Mouse (Mus musculus) heart, embryonic 14.5 days (tissue): ENCODE measurements around the gene Pbld2. TPM values are rescaled to one million over a fixed set of nuclear protein-coding genes. Genes with fewer than 3 reads are reported as not detected.
A peak's percentile ranks its signal among the peaks of the same experiment; 100 is the strongest.

Source experiments
- ATAC-seq: fragments of 200-750 bp; cut with Nextera tagmentation; 2 replicates; pipeline ENCODE4 v1.8.0; 2017; ENCODE audit warnings: low read depth, moderate TSS enrichment; ENCODE audit not compliant: insufficient number of reproducible peaks, insufficient read depth, low FRiP score
- H3K27ac ChIP-seq, 2 experiments: fragments of 200-500 bp in 1 of 2; fragments of 300-500 bp in 1 of 2; sonication (generic) in 1 of 2; replicated peaks in 1 of 2; 2 replicates each; pipeline ENCODE4 v1.5.1; 2012 to 2014; ENCODE audit warnings: low read depth in 2 of 2, low read length in 2 of 2, control low read depth in 1 of 2, mild to moderate bottlenecking in 1 of 2, mixed read lengths in 1 of 2; ENCODE audit not compliant: control insufficient read depth in 1 of 2, insufficient read depth in 1 of 2
- H3K27me3 ChIP-seq: fragments of 300-500 bp; sonication (generic); 2 replicates; pipeline ENCODE4 v1.6.1; 2014; ENCODE audit warnings: mild to moderate bottlenecking, low read length, control low read depth; ENCODE audit not compliant: control insufficient read depth, insufficient read depth
- H3K36me3 ChIP-seq: fragments of 300-500 bp; sonication (generic); 2 replicates; pipeline ENCODE4 v1.6.1; 2014; ENCODE audit warnings: mild to moderate bottlenecking, control low read depth, low read length, mixed read lengths; ENCODE audit not compliant: control insufficient read depth, insufficient read depth
- H3K4me1 ChIP-seq, 2 experiments: fragments of 200-500 bp in 1 of 2; fragments of 300-500 bp in 1 of 2; sonication (generic) in 1 of 2; 2 replicates each; pipeline ENCODE4 v1.6.1; 2012 to 2014; ENCODE audit warnings: low read length in 2 of 2, control low read depth in 1 of 2, mixed read lengths in 1 of 2; ENCODE audit not compliant: control insufficient read depth in 2 of 2, insufficient read depth in 2 of 2
- H3K4me2 ChIP-seq: fragments of 300-500 bp; sonication (generic); 2 replicates; pipeline ENCODE4 v1.6.1; 2014; ENCODE audit warnings: mild to moderate bottlenecking, low read length
- H3K4me3 ChIP-seq, 2 experiments: fragments of 200-500 bp in 1 of 2; fragments of 300-500 bp in 1 of 2; sonication (generic) in 1 of 2; 2 replicates each; pipeline ENCODE4 v1.5.1; 2012 to 2014; ENCODE audit warnings: low read length in 2 of 2, mild to moderate bottlenecking in 2 of 2, control low read depth in 1 of 2, low read depth in 1 of 2, moderate library complexity in 1 of 2; ENCODE audit not compliant: control insufficient read depth in 1 of 2, insufficient read depth in 1 of 2
- H3K9ac ChIP-seq: fragments of 300-500 bp; sonication (generic); 2 replicates; pipeline ENCODE4 v1.6.1; 2014; ENCODE audit warnings: mild to moderate bottlenecking, low read length
- H3K9me3 ChIP-seq: fragments of 300-500 bp; sonication (generic); 2 replicates; pipeline ENCODE4 v1.6.1; 2016; ENCODE audit warnings: low read length, control low read depth; ENCODE audit not compliant: control insufficient read depth
- WGBS: fragments of 180-500 bp; shearing (Covaris S2); extraction: QIAGEN DNeasy Blood & Tissue Kit; methylation state at CpG from one replicate; pipeline ENCODE4 v1.1.7; 2014; 5-methylcytosine and 5-hydroxymethylcytosine counted together
- polyA plus RNA-seq: library from polyadenylated mRNA; unstranded; fragments of >200 nt; fragmentation: Nextera tagmentation; extraction: Ambion mirVana; gene quantifications from 2 replicates; pipeline ENCODE4 v1.2.1, GENCODE M21; 2014

Gene Pbld2
- polyA plus RNA-seq, 1 experiment from 2014 or later = 0.46 TPM

- Histone ChIP-seq H3K4me1 (peaks cover 0 to 3% of the 10 kb centered on the region in 2 experiments; a peak in 1 of 4 replicates), H3K36me3 (peaks cover 90% of the 10 kb centered on the region), H3K9me3 (no peaks in the 10 kb centered on the region), H3K9ac (no peak overlapping the region), H3K4me3 (no peak overlapping the region), H3K27me3 (no peaks in the 10 kb centered on the region), H3K4me2 (no peak overlapping the region), H3K27ac (no peak overlapping the region)
- no peak for ATAC-seq
- 90% methylated on average over 9 of the region's 9 CpGs for WGBS
These were observed 9.9 kb upstream of the Pbld2 start for GRCm38 (mm10) chr10:63014168-63014567.

GRCm38 (mm10) chr10:63019304-63019703 lies 4.8 kb upstream of the Pbld2 start:
- H3K27me3 ChIP-seq = no peaks in the 10 kb centered on the region
- 92% methylated on average over 6 of the region's 6 CpGs for WGBS
- peaks cover 44% of the 10 kb centered on the region for H3K36me3 ChIP-seq
- no peak for ATAC-seq
- no peak overlapping the region for H3K4me2 ChIP-seq
- H3K9me3 ChIP-seq = no peaks in the 10 kb centered on the region
- peaks cover 4 to 22% of the 10 kb centered on the region in 2 experiments; a peak in 3 of 4 replicates for H3K4me1 ChIP-seq
- no peak overlapping the region for H3K27ac ChIP-seq
- no peak overlapping the region for H3K4me3 ChIP-seq
- H3K9ac ChIP-seq = no peak overlapping the region

GRCm38 (mm10) chr10:63021702-63022101 lies 2.4 kb upstream of the Pbld2 start:
- Histone ChIP-seq H3K4me2 (peak overlapping the region; percentile 72), H3K4me1 (peaks cover 7 to 30% of the 10 kb centered on the region in 2 experiments), H3K9me3 (no peaks in the 10 kb centered on the region), H3K36me3 (peaks cover 20% of the 10 kb centered on the region), H3K9ac (peak overlapping the region; percentile 100), H3K27ac (no peak overlapping the region), H3K4me3 (peak overlapping the region; percentile 97), H3K27me3 (no peaks in the 10 kb centered on the region)
- no peak for ATAC-seq
- 53% methylated on average over 4 of the region's 4 CpGs for WGBS

DNA sequence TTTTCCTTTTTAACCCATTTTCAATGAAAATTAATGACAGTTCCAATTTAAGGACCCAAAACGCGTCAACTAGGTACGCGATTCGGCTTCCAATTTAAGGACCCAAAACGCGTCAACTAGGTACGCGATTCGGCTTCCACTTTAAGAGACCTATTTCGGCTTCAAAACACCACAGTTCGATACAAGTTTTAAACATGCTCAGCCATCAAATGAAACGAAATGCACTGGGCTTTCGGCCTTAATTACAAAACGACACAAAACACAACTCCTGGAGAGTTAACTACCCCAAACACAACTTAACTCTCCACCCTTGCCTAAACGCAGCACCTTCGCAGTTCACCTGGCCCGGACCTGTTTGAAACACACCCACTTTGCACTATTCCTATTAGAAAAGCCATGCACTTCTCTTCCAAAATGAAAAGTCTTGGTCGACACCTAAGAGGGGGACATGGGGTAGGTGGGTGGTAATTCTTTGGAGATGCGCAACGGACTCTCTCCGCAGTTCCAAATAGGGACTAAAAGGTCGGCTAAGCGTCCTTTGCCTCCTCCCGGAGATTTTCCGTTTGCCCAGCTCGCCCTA lies 1.5 kb upstream of the Pbld2 start:
- Histone ChIP-seq H3K4me3 (peak overlapping the region; percentile 97), H3K9ac (peak overlapping the region; percentile 100), H3K36me3 (peaks cover 11% of the 10 kb centered on the region), H3K27me3 (no peaks in the 10 kb centered on the region), H3K27ac (peak overlapping the region; percentile 100), H3K4me2 (peak overlapping the region; percentile 72), H3K4me1 (peaks cover 7 to 30% of the 10 kb centered on the region in 2 experiments), H3K9me3 (no peaks in the 10 kb centered on the region)
- WGBS = under 1% methylated on average over 27 of the region's 27 CpGs
- no peak for ATAC-seq

DNA sequence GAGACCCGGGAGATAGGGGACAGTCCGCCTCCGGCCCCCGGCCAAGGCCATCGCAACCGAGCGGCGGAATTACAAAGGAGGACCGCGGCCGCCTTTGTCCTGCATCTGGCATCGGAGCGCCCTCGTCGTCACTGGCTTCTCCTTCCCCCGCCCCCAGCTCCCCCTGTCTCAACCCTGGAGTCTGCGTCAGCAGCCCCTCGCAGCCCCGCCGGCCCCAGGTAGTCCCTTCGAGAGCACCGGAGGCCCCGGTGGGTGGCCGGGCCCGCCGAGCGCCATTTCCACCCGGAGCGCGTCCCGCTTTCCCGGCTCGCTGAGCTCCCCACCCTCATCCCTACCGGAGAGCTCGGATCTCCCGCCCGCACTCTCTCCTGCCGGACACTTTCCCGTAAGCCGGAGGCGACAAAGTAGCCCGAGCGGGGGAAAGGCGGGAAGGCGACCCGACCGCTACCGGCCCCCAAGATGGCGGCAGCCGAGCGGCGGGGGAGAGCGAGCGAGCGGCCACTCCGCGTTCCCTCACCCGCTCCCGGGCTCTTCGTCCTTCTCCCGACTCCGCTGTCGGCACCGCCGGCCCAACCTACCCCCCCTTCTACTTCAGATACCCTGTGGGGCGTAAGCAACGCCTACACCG lies 880 bp upstream of the Pbld2 start:
- Histone ChIP-seq H3K4me2 (peak overlapping the region; percentile 72), H3K4me3 (peak overlapping the region; percentile 97), H3K4me1 (peaks cover 7 to 30% of the 10 kb centered on the region in 2 experiments), H3K36me3 (peaks cover 6% of the 10 kb centered on the region; the same call in 1 of the 2 replicates), H3K9me3 (no peaks in the 10 kb centered on the region), H3K27me3 (no peaks in the 10 kb centered on the region), H3K9ac (peak overlapping the region; percentile 100), H3K27ac (peak overlapping the region; percentile 100)
- peak; percentile 23 for ATAC-seq
- WGBS = under 1% methylated on average over 56 of the region's 68 CpGs

DNA sequence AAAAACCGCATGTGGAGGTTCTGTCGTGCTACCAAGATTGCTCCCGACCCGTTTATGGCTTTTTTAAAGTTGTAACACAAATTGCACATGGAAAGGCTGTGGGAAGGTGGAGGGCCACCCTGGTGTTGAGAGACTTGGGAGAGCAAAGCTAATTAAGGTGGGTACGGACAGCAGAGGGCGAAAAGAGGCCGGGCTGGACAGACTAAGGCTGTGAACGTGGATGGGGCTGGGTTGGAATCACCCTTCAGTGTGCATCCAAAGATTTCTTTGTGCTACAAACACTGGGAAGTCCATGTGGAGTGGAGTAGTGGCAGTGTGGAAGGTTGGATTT lies 430 bp downstream of the Pbld2 start:
- H3K4me3 ChIP-seq = peak overlapping the region; percentile 90 to 97
- peak overlapping the region; percentile 100 for H3K27ac ChIP-seq
- under 1% methylated on average over 8 of the region's 8 CpGs for WGBS
- peaks cover 7 to 27% of the 10 kb centered on the region in 2 experiments for H3K4me1 ChIP-seq
- no peaks in the 10 kb centered on the region for H3K27me3 ChIP-seq
- no peaks in the 10 kb centered on the region for H3K9me3 ChIP-seq
- ATAC-seq = peak; percentile 51; the same call in 1 of the 2 replicates
- peak overlapping the region; percentile 80 for H3K9ac ChIP-seq
- H3K4me2 ChIP-seq = peak overlapping the region; percentile 72
- no peaks in the 10 kb centered on the region for H3K36me3 ChIP-seq

DNA sequence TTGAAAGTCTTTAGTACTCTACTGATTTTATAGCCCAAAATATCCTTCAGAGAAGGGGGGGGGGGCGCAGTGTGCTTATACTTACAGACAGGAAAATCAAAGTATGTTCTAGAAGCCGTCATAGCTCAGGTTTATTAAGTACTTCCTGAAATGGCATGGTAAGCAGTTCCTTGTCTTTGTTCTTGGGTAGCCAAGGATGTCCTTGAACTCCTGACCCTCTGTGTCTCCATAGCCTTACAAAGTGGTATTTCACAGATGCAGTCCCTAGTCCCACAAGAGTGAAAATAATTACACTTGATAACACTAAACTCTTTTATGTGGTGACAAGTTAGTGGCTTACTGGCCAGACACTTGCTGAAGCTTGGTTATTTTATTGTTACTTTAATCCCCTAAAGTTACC lies 901 bp downstream of the Pbld2 start:
- Histone ChIP-seq H3K4me1 (peaks cover 7 to 27% of the 10 kb centered on the region in 2 experiments), H3K27me3 (no peaks in the 10 kb centered on the region), H3K27ac (peak overlapping the region; percentile 8 to 100; a peak in 3 of 4 replicates), H3K4me3 (peak overlapping the region in 1 of 2 experiments; percentile 97; a peak in 2 of 4 replicates), H3K9me3 (no peaks in the 10 kb centered on the region), H3K36me3 (no peaks in the 10 kb centered on the region), H3K9ac (peak overlapping the region; percentile 80), H3K4me2 (peak overlapping the region; percentile 72)
- WGBS = 42% methylated on average over 2 of the region's 2 CpGs
- no peak for ATAC-seq
